ENCODE assay signal across 14 mouse cellular contexts in genomic region chr8:81079887-81080300, GRCm38 (mm10).
DNase-seq lines count a peak whose midpoint lies in the region; ATAC-seq and TF ChIP-seq lines count a peak whose summit lies in the region.
"Had no signal": no experiment of that assay in that cellular context is flagged by ENCODE, and none has a peak within 500 bp of the region (broad histone marks: within the 10 kb centered on the region; RNA-seq: fewer than 3 reads in every experiment).

No protein-coding gene starts in this region.

- ATAC-seq in kidney, embryonic 15.5 days (replicated peaks; ENCODE audit: low FRiP score), result peak; percentile 83
- peak; percentile 38; the same call in 1 of the 2 replicates for ATAC-seq in lung, embryonic 16.5 days (ENCODE audit: low read depth)
- no peak for ATAC-seq in lung, postnatal 0 days

- WGBS in kidney, embryonic 15.5 days, result 52% methylated on average over 8 of the region's 8 CpGs
- 62% methylated on average over 8 of the region's 8 CpGs for WGBS in lung, embryonic 16.5 days
- 60% methylated on average over 8 of the region's 8 CpGs for WGBS in lung, postnatal 0 days
- WGBS in forebrain, embryonic 10.5 days, result 89% methylated on average over 8 of the region's 8 CpGs

- H3K36me3 ChIP-seq in kidney, embryonic 15.5 days, result no peaks in the 10 kb centered on the region
- H3K36me3 ChIP-seq in lung, embryonic 16.5 days (ENCODE audit: control insufficient read depth, insufficient read depth, low read length), result no peaks in the 10 kb centered on the region
- H3K36me3 ChIP-seq in lung, postnatal 0 days (ENCODE audit: insufficient read depth, low read length), result no peaks in the 10 kb centered on the region
- no peaks in the 10 kb centered on the region for H3K36me3 ChIP-seq in forebrain, embryonic 10.5 days (replicated peaks)

- H3K4me3 ChIP-seq in kidney, embryonic 15.5 days (replicated peaks), result no peak overlapping the region
- H3K4me3 ChIP-seq in lung, embryonic 16.5 days (ENCODE audit: low read length), result no peak overlapping the region
- no peak overlapping the region for H3K4me3 ChIP-seq in lung, postnatal 0 days (ENCODE audit: low read depth, low read length)
- H3K4me3 ChIP-seq in forebrain, embryonic 10.5 days, result no peak overlapping the region

- no peak overlapping the region for H3K4me2 ChIP-seq in kidney, embryonic 15.5 days
- H3K4me2 ChIP-seq in lung, embryonic 16.5 days (ENCODE audit: low read depth, low read length), result no peak overlapping the region
- H3K4me2 ChIP-seq in lung, postnatal 0 days (replicated peaks; ENCODE audit: low read depth, low read length), result no peak overlapping the region
- H3K4me2 ChIP-seq: liver, embryonic 11.5 days; midbrain, embryonic 11.5 days had no signal

- H3K4me1 ChIP-seq in kidney, embryonic 15.5 days, result peaks cover 5% of the 10 kb centered on the region; the same call in 1 of the 2 replicates
- H3K4me1 ChIP-seq in lung, embryonic 16.5 days (replicated peaks; ENCODE audit: control insufficient read depth, insufficient read depth, low read length), result no peaks in the 10 kb centered on the region
- H3K4me1 ChIP-seq in lung, postnatal 0 days (ENCODE audit: insufficient read depth, low read depth, low read length), result no peaks in the 10 kb centered on the region
- H3K4me1 ChIP-seq in forebrain, embryonic 10.5 days, result no peaks in the 10 kb centered on the region; the same call in 1 of the 2 replicates

- no peak for DNase-seq in kidney, adult 8-10 months
- no peak for DNase-seq in lung, postnatal 0 days (ENCODE audit: low spot score)
- peak; percentile 13 for DNase-seq in forelimb bud, embryonic 11.5 days (ENCODE audit: low read depth, low spot score)
- peak; percentile 19 for DNase-seq in telencephalon, adult 2 months (ENCODE audit: low read depth, low spot score)
- no peak for DNase-seq in forebrain, embryonic 10.5 days (ENCODE audit: extremely low spot score, low spot score)
- DNase-seq: cerebellum, adult 2 months; cerebellum, postnatal 36 days; gastrocnemius, postnatal 36 days; lung, adult 18-20 months had no signal

- peak overlapping the region; percentile 61 for H3K27ac ChIP-seq in kidney, embryonic 15.5 days
- no peak overlapping the region for H3K27ac ChIP-seq in lung, embryonic 16.5 days (ENCODE audit: low read length)
- H3K27ac ChIP-seq in lung, postnatal 0 days (ENCODE audit: low read length), result no peak overlapping the region
- no peak overlapping the region for H3K27ac ChIP-seq in forebrain, embryonic 10.5 days
- H3K27ac ChIP-seq: macrophage had no signal

- no peak overlapping the region for H3K9ac ChIP-seq in kidney, embryonic 15.5 days
- H3K9ac ChIP-seq in lung, embryonic 16.5 days (ENCODE audit: low read length), result no peak overlapping the region
- no peak overlapping the region for H3K9ac ChIP-seq in lung, postnatal 0 days (replicated peaks; ENCODE audit: low read depth)

- no peaks in the 10 kb centered on the region for H3K9me3 ChIP-seq in kidney, embryonic 15.5 days (replicated peaks)
- no peaks in the 10 kb centered on the region for H3K9me3 ChIP-seq in lung, embryonic 16.5 days (ENCODE audit: control insufficient read depth, low read length)
- H3K9me3 ChIP-seq in lung, postnatal 0 days (ENCODE audit: low read length), result no peaks in the 10 kb centered on the region
- H3K9me3 ChIP-seq in forebrain, embryonic 10.5 days, result no peaks in the 10 kb centered on the region

- no peak for TF ChIP-seq CTCF in lung, postnatal 0 days (IDR thresholded peaks at IDR 0.05)

- no peaks in the 10 kb centered on the region for H3K27me3 ChIP-seq in kidney, embryonic 15.5 days
- H3K27me3 ChIP-seq in lung, embryonic 16.5 days (ENCODE audit: control insufficient read depth, insufficient read depth, low read depth, low read length), result no peaks in the 10 kb centered on the region
- H3K27me3 ChIP-seq in lung, postnatal 0 days (replicated peaks; ENCODE audit: insufficient read depth, low read length), result no peaks in the 10 kb centered on the region
- no peaks in the 10 kb centered on the region for H3K27me3 ChIP-seq in forebrain, embryonic 10.5 days (ENCODE audit: poor library complexity, severe bottlenecking)

- TF ChIP-seq EP300 in lung, postnatal 0 days (IDR thresholded peaks at IDR 0.05), result no peak

Comparison
In these comparisons a context has a peak if more than half of its experiments do, and no peak if none do; other contexts are left out.
1. DNase-seq: peak in forelimb bud, embryonic 11.5 days (single experiment) and telencephalon, adult 2 months (single experiment); none in kidney, adult 8-10 months (0 of 2), lung, postnatal 0 days (single experiment) and forebrain, embryonic 10.5 days (single experiment).